Mouse (Mus musculus) kidney, adult 8-10 months (tissue): ENCODE data around the gene Cfap77.

ENCODE experiments used
- DNase-seq, 2 experiments: peaks; one replicate each; pipeline ENCODE4 v3.0.0; 2022

Gene Cfap77

GRCm38 (mm10) chr2:28897340-28897899, 157.4 kb downstream of the Cfap77 start:
- DNase-seq: no peak

- DNase-seq: no peak
Measured at GRCm38 (mm10) chr2:28895876-28896275, 159.0 kb downstream of the Cfap77 start.

GRCm38 (mm10) chr2:28893526-28893925, 161.3 kb downstream of the Cfap77 start:
- no peak for DNase-seq

GRCm38 (mm10) chr2:28892796-28893195, 162.1 kb downstream of the Cfap77 start:
- peak in 1 of 2 experiments; percentile 22 for DNase-seq

GRCm38 (mm10) chr2:28884914-28885313, 170.0 kb downstream of the Cfap77 start:
- no peak for DNase-seq

- DNase-seq: no peak
Measured at GRCm38 (mm10) chr2:28882826-28883485, 171.9 kb downstream of the Cfap77 start.

GRCm38 (mm10) chr2:28882047-28882446, 172.8 kb downstream of the Cfap77 start:
- DNase-seq: no peak

- no peak for DNase-seq
Measured at GRCm38 (mm10) chr2:28881275-28881674, 173.6 kb downstream of the Cfap77 start.
